Mouse (Mus musculus) left cerebral cortex, postnatal 10 days (tissue): ENCODE results near the gene Tnfsf13b. TPM values are rescaled to one million over a fixed set of nuclear protein-coding genes. Genes with fewer than 3 reads are reported as not detected.

ENCODE experiments used
- DNase-seq, 2 experiments: peaks; one replicate each; pipeline ENCODE4 v3.0.0; 2021 to 2022; ENCODE audit warnings: low spot score in 2 of 2, mixed read lengths in 1 of 2; ENCODE audit errors: extremely low spot score in 1 of 2
- intact Hi-C: fragments of 180-260 bp; cut with DNase I; formaldehyde crosslinking; loops from one replicate; pipeline ENCODE4 v1.15.1; 2025
- total RNA-seq, 2 experiments: library from RNA; stranded (reverse); gene quantifications; 2 replicates each; pipeline ENCODE4 v1.2.3; 2021

Tnfsf13b gene
- total RNA-seq, 2 experiments from 2014 or later = 2.6 to 3.6 TPM

- intact Hi-C loops = no loop called here
Observed at GRCm38 (mm10) chr8:10031177-10031576, 24.9 kb downstream of the Tnfsf13b start.

GRCm38 (mm10) chr8:10040866-10041265 lies 34.6 kb downstream of the Tnfsf13b start:
- intact Hi-C loops = loop anchor here (10.0 kb wide), 1 partner anchor 194 kb away; no protein-coding TSS in a partner anchor

More at GRCm38 (mm10) chr8:10031177-10031576, 24.9 kb downstream of the Tnfsf13b start:
- no peak for DNase-seq

GRCm38 (mm10) chr8:10043842-10044510 lies 37.7 kb downstream of the Tnfsf13b start:
- intact Hi-C loops = loop anchor here (2.0 to 10.0 kb wide), 2 partner anchors 191 to 359 kb away; no protein-coding TSS in a partner anchor

More at GRCm38 (mm10) chr8:10040866-10041265, 34.6 kb downstream of the Tnfsf13b start:
- DNase-seq = no peak

GRCm38 (mm10) chr8:10045743-10046142 lies 39.5 kb downstream of the Tnfsf13b start:
- intact Hi-C loops = loop anchor here (2.0 to 10.0 kb wide), 2 partner anchors 189 to 357 kb away; no protein-coding TSS in a partner anchor

More at GRCm38 (mm10) chr8:10043842-10044510, 37.7 kb downstream of the Tnfsf13b start:
- DNase-seq = peak; percentile 37 to 56

GRCm38 (mm10) chr8:10049162-10049561 lies 42.9 kb downstream of the Tnfsf13b start:
- DNase-seq = peak; percentile 51 to 62
- intact Hi-C loops = loop anchor here (10.0 kb wide), 1 partner anchor 186 kb away; no protein-coding TSS in a partner anchor

More at GRCm38 (mm10) chr8:10045743-10046142, 39.5 kb downstream of the Tnfsf13b start:
- DNase-seq = no peak

- intact Hi-C loops = loop anchor here (5.0 kb wide), 1 partner anchor 101 kb away; the partner anchor contains the start of gene Myo16
- DNase-seq = no peak
Observed at GRCm38 (mm10) chr8:10051576-10051975, 45.3 kb downstream of the Tnfsf13b start.

GRCm38 (mm10) chr8:10053571-10053990 lies 47.3 kb downstream of the Tnfsf13b start:
- intact Hi-C loops = loop anchor here (5.0 kb wide), 1 partner anchor 99 kb away; the partner anchor contains the start of gene Myo16
- peak; percentile 32 to 60 for DNase-seq

- intact Hi-C loops = no loop called here
- DNase-seq = no peak
Observed at GRCm38 (mm10) chr8:10061001-10061400, 54.7 kb downstream of the Tnfsf13b start.

GRCm38 (mm10) chr8:10066906-10067305 lies 60.6 kb downstream of the Tnfsf13b start:
- DNase-seq = no peak

GRCm38 (mm10) chr8:10067775-10068174 lies 61.5 kb downstream of the Tnfsf13b start:
- DNase-seq = no peak
- intact Hi-C loops = no loop called here

More at GRCm38 (mm10) chr8:10066906-10067305, 60.6 kb downstream of the Tnfsf13b start:
- intact Hi-C loops = no loop called here

GRCm38 (mm10) chr8:10072347-10072746 lies 66.1 kb downstream of the Tnfsf13b start:
- intact Hi-C loops = no loop called here

More at GRCm38 (mm10) chr8:10072347-10072746, 66.1 kb downstream of the Tnfsf13b start:
- DNase-seq = no peak

Other genes starting within 250 kb of the Tnfsf13b start
- 100 to 1,000 TPM in 1 of 2 experiments, 10 to 100 TPM in 1; 91.8 to 105 TPM for gene Fam155a, start 235.3 kb upstream of the Tnfsf13b start, total RNA-seq
- gene Gm10217, start 142.2 kb upstream of the Tnfsf13b start, total RNA-seq = not detected
- gene Lig4, start 28.8 kb upstream of the Tnfsf13b start, total RNA-seq = 10 to 100 TPM; 11.2 TPM
- 10 to 100 TPM; 30.7 to 32.2 TPM for gene Abhd13, start 28.8 kb upstream of the Tnfsf13b start, total RNA-seq
- gene Myo16, start 147.4 kb downstream of the Tnfsf13b start, total RNA-seq = 100 to 1,000 TPM in 1 of 2 experiments, 10 to 100 TPM in 1; 92.5 to 107 TPM